In genomic region chr6:128760416-128761143, GRCm38 (mm10) we compare ENCODE assay signal across 8 mouse cellular contexts. TPM values are rescaled to one million over a fixed set of nuclear protein-coding genes. Genes with fewer than 3 reads are reported as not detected.
A peak's percentile ranks its signal among the peaks of the same experiment; 100 is the strongest.
DNase-seq lines count a peak whose midpoint lies in the region; ATAC-seq lines count a peak whose summit lies in the region.
"Not testable (repeated sequence)": the region's sequence is repeated elsewhere in the genome, so short reads cannot be mapped to it uniquely, and the experiment has no call there.

No protein-coding gene starts in this region.

- H3K27ac ChIP-seq in intestine, embryonic 16.5 days (ENCODE audit: low read length), result peak overlapping the region; percentile 80
- peak overlapping the region; percentile 78 for H3K27ac ChIP-seq in midbrain, embryonic 10.5 days (replicated peaks)

- not testable (repeated sequence) for H3K27me3 ChIP-seq in intestine, embryonic 16.5 days (replicated peaks; ENCODE audit: control insufficient read depth, insufficient read depth, low read length); midbrain, embryonic 10.5 days (ENCODE audit: low read depth, poor library complexity, severe bottlenecking)

- 0% methylated on average over 44 of the region's 44 CpGs for WGBS in intestine, embryonic 16.5 days
- under 1% methylated on average over 44 of the region's 44 CpGs for WGBS in midbrain, embryonic 10.5 days

- intact Hi-C loops in gastrocnemius, postnatal 36 days (cut with DNase I), result loop anchor here (5.0 to 10.0 kb wide), 2 partner anchors 474 to 772 kb away; partner anchors contain the start of gene Gabarapl1
- intact Hi-C loops in left cerebral cortex, postnatal 36 days (cut with DNase I), result loop anchor here (10.0 kb wide), 1 partner anchor 774 kb away; the partner anchor contains the start of gene Gabarapl1

- H3K4me2 ChIP-seq in intestine, embryonic 16.5 days (ENCODE audit: low read depth, low read length), result peak overlapping the region; percentile 38

- H3K9ac ChIP-seq in intestine, embryonic 16.5 days (ENCODE audit: low read depth, low read length), result peak overlapping the region; percentile 76

- not testable (repeated sequence) for H3K4me1 ChIP-seq in intestine, embryonic 16.5 days (ENCODE audit: control insufficient read depth, insufficient read depth, low read length)
- H3K4me1 ChIP-seq in midbrain, embryonic 10.5 days, result peaks cover 12% of the 10 kb centered on the region

- not testable (repeated sequence) for H3K9me3 ChIP-seq in intestine, embryonic 16.5 days (ENCODE audit: control insufficient read depth, low read length); midbrain, embryonic 10.5 days (replicated peaks)

- DNase-seq in adrenal gland, adult 8-10 months, result peak; percentile 83
- DNase-seq in embryo, embryonic 11.5 days (ENCODE audit: low read depth, low spot score), result peak; percentile 82
- peak; percentile 73 to 88 for DNase-seq in gastrocnemius, postnatal 36 days
- DNase-seq in left cerebral cortex, postnatal 36 days (ENCODE audit: low spot score in 2 of 2), result peak; percentile 89 to 92
- DNase-seq in midbrain, embryonic 10.5 days (ENCODE audit: low spot score), result peak; percentile 88
- peak; percentile 83 to 86 for DNase-seq in right cerebral cortex, postnatal 36 days (ENCODE audit: low spot score in 2 of 2)
- DNase-seq in urinary bladder, postnatal 4 days (ENCODE audit: low spot score in 2 of 2), result peak; percentile 84 to 85

- peak; percentile 71 for ATAC-seq in intestine, embryonic 16.5 days

- H3K36me3 ChIP-seq in intestine, embryonic 16.5 days (ENCODE audit: control insufficient read depth, insufficient read depth, low read length); midbrain, embryonic 10.5 days: not testable (repeated sequence)

- peak overlapping the region; percentile 61 for H3K4me3 ChIP-seq in intestine, embryonic 16.5 days (ENCODE audit: low read length)
- peak overlapping the region; percentile 64 for H3K4me3 ChIP-seq in midbrain, embryonic 10.5 days

RNA-seq across cellular contexts. Expression of gene Klrb1c, which starts 28.4 kb away (rescaled TPM):
- 1 to 10 TPM in 1 of 4 experiments, under 1 TPM in 3; 0.22 to 1.0 (median 0.56) TPM for total RNA-seq in adrenal gland, adult 8-10 months (2022)
- not detected for total RNA-seq in gastrocnemius, postnatal 36 days (2021)
- polyA plus RNA-seq in intestine, embryonic 16.5 days (2015; fragmentation: Nextera tagmentation; extraction: Ambion mirVana), result 0.13 and 0.38 TPM in 2 replicates
- not detected for total RNA-seq in left cerebral cortex, postnatal 36 days (2021)
- not detected in 2 replicates for polyA plus RNA-seq in midbrain, embryonic 10.5 days (2016; fragmentation: Nextera tagmentation; extraction: Ambion mirVana)

RNA-seq across cellular contexts. Expression of gene Klrb1, which starts 37.7 kb away (rescaled TPM):
- total RNA-seq in adrenal gland, adult 8-10 months (2022), result not detected
- total RNA-seq in gastrocnemius, postnatal 36 days (2021), result not detected
- polyA plus RNA-seq in intestine, embryonic 16.5 days (2015; fragmentation: Nextera tagmentation; extraction: Ambion mirVana), result not detected in 2 replicates
- not detected for total RNA-seq in left cerebral cortex, postnatal 36 days (2021)
- not detected in 2 replicates for polyA plus RNA-seq in midbrain, embryonic 10.5 days (2016; fragmentation: Nextera tagmentation; extraction: Ambion mirVana)

Comparison
In these comparisons a context has a peak if more than half of its experiments do, and no peak if none do; other contexts are left out.
1. Peak in every context shown above with its lines: DNase-seq, ATAC-seq, H3K4me3 ChIP-seq and H3K27ac ChIP-seq.